Mouse (Mus musculus) activated CD4-positive, CD25-positive, alpha-beta regulatory T cell, adult 4 months (primary cell): Measurements from ENCODE around the gene Mpv17. TPM values are rescaled to one million over a fixed set of nuclear protein-coding genes. Genes with fewer than 3 reads are reported as not detected.

Source experiments
- ATAC-seq: one replicate; pipeline ENCODE4 v1.8.0; 2017
- polyA plus RNA-seq, 2 experiments: library from polyadenylated mRNA; unstranded; fragments of 100-300 nt; shearing (Covaris generic); gene quantifications; one replicate each; pipeline ENCODE4 v1.2.1; 2017

The Mpv17 gene
- polyA plus RNA-seq, 2 experiments from 2014 or later = 44.0 to 44.5 TPM

DNA sequence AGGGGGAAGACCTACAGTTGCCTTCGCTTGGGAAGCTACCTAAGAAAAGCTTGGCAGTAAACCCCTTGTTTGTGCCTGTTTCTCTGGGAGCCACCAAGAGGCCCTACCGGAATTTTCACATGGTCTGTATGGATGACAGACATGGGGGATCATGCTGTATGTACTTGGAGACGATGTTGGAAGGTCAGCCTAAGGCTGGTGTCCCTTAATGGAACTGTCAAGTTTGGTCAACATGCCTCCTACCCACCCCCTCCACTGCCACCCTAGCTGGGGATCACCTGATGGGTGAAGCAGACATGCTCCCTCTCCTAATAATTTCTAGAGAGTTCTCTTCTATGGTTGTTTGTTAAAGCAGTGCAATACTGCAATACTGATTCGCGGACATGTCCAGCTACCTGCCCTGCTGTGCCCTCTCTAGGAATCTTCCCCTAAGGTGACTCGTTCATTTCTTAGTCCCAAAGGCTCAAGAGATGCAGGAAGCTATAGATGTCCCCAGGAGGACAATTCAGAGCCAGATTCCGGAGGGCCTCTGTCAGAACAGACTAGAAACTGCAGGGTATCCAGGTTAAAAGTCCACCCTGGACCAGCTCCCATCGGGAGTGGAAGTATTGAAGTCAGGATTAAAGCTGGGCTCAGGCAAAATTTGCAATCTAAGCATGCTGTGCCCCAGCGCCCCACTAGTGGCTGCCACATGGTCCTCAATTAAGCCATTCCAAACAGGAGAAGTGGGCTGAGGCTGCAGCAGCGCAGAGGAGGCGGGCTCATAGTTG is 58.2 kb downstream of the Mpv17 start:
- no peak for ATAC-seq

DNA sequence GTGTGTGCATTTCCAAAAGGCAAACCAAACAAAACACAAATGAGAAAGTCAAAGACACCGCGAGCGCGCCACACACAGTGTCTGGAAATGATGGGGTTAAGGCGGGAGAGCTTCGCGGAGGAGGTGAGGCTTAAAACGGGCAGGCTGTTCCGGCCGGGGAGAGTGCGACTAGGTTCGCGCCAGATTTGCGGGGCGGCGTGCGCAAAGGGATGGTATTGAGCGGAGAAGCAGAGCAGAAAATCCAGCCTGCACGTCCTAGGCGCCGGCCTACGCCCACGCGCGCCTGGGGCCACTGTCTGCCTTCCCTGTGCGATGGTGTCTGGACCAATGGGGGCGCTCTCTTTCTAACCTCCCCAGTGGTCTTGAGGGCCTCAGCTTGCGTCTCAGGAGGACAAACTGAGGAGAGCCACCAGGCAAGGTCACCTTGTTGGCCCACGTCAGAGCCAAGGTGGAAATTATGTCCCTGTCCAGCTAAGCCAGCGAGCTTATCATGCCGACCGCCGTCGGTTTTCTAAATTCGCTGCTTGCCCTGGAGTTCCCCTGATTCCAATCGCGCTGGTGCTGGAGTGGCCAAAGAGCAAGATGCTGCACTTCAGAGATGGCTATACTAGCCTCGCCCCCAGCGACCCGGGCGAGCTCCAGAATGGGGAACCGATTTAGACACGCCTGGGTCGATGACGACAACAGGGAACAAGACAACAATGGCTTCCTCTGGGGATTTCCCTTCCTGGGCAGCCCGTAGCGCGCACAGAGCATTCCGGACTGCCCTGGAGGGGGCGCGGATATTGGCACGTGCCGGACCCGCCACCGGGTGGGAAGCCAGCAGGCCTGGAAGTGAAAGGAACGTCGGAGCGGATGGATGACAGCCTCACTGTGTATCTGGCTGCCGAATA is 59.0 kb downstream of the Mpv17 start:
- peak; percentile 73 for ATAC-seq

DNA sequence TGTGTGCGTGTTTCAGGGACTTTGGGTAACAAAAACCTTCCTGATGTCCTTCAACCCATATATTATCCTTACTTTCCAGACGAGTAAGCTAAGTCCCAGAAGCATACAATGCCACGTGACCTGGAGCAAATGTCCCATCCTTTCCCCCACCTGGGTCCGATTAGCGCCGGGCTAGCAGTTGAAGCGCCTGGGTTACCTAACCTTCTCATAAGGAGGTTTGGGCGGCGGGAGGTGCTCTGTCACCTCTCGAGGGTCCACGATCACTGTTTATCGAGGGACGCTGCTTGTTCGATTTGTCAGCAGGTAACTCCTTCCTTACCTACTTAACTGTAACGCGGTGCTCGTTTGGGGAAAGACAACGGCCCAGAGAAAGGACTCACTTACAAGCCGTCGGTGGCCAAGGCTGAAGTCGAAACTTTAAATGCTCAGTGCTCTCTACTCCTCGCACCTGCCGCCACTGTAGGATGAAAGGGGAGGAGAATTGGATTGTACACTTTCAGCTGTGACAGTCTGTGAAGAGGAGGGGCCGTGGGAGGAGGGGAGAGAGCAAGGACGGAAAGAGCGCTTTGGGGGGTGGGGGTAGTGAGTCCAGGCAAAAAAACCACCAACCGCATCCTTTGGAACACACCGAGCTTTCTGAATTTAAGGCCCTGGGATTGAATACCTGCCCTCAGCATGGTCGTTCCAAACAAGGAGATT is 59.8 kb downstream of the Mpv17 start:
- ATAC-seq = peak; percentile 33

DNA sequence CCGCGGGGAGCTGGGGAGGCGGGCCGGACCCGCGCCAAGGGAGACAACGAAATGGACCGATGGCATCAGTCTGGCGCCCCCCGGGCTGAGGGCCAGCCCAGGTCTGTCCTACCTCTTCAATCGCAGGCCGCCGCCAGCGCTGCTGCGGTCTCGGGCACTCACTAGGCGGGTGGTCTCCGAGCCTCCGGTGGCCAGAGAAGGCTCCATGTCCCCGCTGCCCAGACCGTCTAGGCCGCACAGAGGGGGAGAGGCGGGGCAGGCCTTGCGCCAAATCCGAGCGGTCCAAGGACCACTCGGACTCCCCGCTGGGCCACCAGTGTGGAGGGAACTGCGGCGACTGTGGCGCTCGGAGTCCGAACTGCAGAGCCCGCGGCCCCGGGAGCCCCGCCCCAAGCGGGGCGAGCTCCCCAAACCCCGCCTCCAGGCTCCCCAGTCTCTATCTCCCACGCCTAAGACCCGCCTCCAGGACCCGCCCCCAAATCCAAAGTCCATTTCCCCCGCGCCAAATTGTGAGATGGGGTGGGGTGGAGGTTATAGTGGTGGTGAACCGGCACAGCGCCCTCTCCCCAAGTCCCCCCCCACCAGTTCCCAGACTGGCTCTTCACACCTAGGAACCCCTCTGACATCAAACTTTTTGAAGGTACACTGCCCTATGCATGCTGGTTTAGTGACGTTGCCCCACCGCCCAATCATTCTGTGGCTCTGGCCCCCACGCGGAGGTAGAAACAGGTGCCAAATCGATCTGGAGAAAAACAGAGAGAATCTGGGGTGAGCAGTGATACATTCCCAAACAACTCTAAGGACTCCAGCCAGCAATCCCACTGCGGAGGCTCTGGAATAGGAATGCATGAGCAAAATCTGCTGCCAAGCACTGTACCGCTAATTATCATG is 60.7 kb downstream of the Mpv17 start:
- ATAC-seq = no peak

DNA sequence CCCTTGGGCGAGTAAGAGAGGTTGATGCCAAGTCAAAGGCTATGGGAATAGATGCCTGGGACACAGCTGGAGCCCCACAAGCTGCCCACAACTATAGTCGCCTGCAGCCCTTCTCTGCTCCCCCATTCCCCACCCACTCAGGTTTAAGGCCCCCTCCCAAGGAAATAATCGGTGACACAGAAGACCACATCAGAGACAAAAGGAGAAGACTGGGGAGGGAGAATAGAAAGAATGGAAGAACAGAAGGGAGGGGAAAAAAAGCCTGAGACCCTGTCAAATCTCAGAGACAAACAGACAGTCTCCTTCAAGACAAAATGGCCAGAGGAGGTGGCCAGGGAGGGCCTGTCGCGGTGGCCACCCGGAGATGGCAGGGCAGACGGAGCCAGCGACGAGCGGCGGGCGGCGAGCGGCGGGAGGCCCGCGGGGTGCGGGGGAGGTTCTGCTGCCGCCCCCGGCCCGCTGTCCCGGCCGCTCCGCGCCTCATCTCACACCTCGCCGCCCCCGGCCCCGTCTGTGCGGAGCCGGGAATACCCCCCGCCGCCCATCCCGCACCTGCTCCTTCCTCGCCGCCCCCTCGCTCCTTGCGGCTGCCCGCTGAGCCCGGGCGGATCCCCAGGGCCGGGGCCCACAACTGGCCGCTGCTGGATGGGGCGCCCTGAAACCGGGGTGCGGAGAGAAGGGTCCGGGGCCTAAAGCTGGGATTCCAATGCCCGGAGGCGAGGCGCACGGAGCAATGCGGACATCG is 61.6 kb downstream of the Mpv17 start:
- ATAC-seq = no peak

Other genes with a start within 250 kb of the Mpv17 start
- gene Ost4, start 246.5 kb downstream of the Mpv17 start, polyA plus RNA-seq = 100 to 1,000 TPM; 277 to 289 TPM
- gene Emilin1, start 240.8 kb downstream of the Mpv17 start, polyA plus RNA-seq = under 1 TPM; 0.33 to 0.42 TPM
- 10 to 100 TPM; 11.9 to 20.6 TPM for gene Khk, start 232.8 kb downstream of the Mpv17 start, polyA plus RNA-seq
- gene Cgref1, start 208.7 kb downstream of the Mpv17 start, polyA plus RNA-seq = under 1 TPM in 1 of 2 experiments, not detected in 1; 0.50 TPM
- gene Preb, start 193.9 kb downstream of the Mpv17 start, polyA plus RNA-seq = 10 to 100 TPM; 60.4 to 71.0 TPM
- gene Tcf23, start 185.6 kb downstream of the Mpv17 start, polyA plus RNA-seq = not detected
- 10 to 100 TPM; 80.2 to 81.8 TPM for gene Atraid, start 105.9 kb downstream of the Mpv17 start, polyA plus RNA-seq
- 1 to 10 TPM; 2.7 to 3.2 TPM for gene Slc5a6, start 105.3 kb downstream of the Mpv17 start, polyA plus RNA-seq
- 1 to 10 TPM; 5.7 to 9.7 TPM for gene Cad, start 99.5 kb downstream of the Mpv17 start, polyA plus RNA-seq
- gene Dnajc5g, start 48.0 kb downstream of the Mpv17 start, polyA plus RNA-seq = under 1 TPM in 1 of 2 experiments, not detected in 1; 0.28 TPM
- gene Slc30a3, start 46.0 kb downstream of the Mpv17 start, polyA plus RNA-seq = not detected
- not detected for gene Trim54, start 37.5 kb downstream of the Mpv17 start, polyA plus RNA-seq
- gene Ucn, start 15.4 kb downstream of the Mpv17 start, polyA plus RNA-seq = not detected
- 1 to 10 TPM; 1.6 to 2.3 TPM for gene Gm29609, start 25.7 kb upstream of the Mpv17 start, polyA plus RNA-seq
- gene Gtf3c2, start 25.9 kb upstream of the Mpv17 start, polyA plus RNA-seq = 10 to 100 TPM; 64.6 to 66.3 TPM
- 100 to 1,000 TPM in 1 of 2 experiments, 10 to 100 TPM in 1; 99.1 to 123 TPM for gene Snx17, start 39.0 kb upstream of the Mpv17 start, polyA plus RNA-seq
- gene Eif2b4, start 39.2 kb upstream of the Mpv17 start, polyA plus RNA-seq = 10 to 100 TPM; 37.6 to 41.9 TPM
- 1 to 10 TPM; 2.4 to 4.4 TPM for gene Zfp513, start 48.1 kb upstream of the Mpv17 start, polyA plus RNA-seq
- gene Ppm1g, start 66.4 kb upstream of the Mpv17 start, polyA plus RNA-seq = 10 to 100 TPM; 57.8 to 69.6 TPM
- 10 to 100 TPM; 90.1 to 91.2 TPM for gene Nrbp1, start 86.6 kb upstream of the Mpv17 start, polyA plus RNA-seq
- not detected for gene Gm9970, start 87.0 kb upstream of the Mpv17 start, polyA plus RNA-seq
- gene Krtcap3, start 97.4 kb upstream of the Mpv17 start, polyA plus RNA-seq = 10 to 100 TPM; 26.6 to 35.5 TPM
- gene Ift172, start 136.9 kb upstream of the Mpv17 start, polyA plus RNA-seq = 1 to 10 TPM; 2.6 to 7.2 TPM
- not detected for gene Fndc4, start 141.8 kb upstream of the Mpv17 start, polyA plus RNA-seq
- gene Gckr, start 143.2 kb upstream of the Mpv17 start, polyA plus RNA-seq = not detected